Mouse (Mus musculus): ENCODE data around the gene Slc35e3. TPM values are rescaled to one million over a fixed set of nuclear protein-coding genes. Genes with fewer than 3 reads are reported as not detected.

The Slc35e3 gene
- polyA plus RNA-seq (2015; fragmentation: Nextera tagmentation; extraction: Ambion mirVana), result 21.5 and 25.1 TPM in 2 replicates

DNA sequence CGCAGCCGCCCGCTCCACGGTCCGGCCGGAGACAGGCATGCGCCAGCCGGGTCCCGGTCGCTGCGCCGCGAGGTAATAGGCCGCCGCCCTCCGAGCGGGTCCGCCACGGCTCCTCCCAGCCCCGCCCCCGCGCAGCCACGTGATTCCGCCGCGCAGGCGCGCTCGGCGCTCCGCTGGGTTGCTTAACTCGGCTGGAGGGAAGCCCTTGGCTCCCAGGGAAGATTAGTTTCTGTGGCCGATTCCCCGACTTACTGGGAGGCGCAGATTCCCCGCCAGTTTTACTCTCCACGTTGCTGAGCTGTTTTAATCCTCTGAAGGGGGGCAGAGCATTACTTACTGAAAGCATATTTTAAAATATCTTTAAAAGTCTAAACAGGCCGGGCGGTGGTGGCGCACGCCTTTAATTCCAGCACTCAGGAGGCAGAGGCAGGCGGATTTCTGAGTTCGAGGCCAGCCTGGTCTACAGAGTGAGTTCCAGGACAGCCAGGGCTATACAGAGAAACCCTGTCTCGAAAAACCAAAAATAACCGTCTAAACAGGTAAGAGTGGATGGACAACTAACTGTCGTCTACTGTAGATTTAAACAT lies at the start of gene Slc35e3:
Gene Slc35e3, minus strand, starts transcription at position 69 of the 587 bp plus-strand sequence.
- peak within 1 kb of the TSS; percentile 71 for H3K4me2 ChIP-seq
- peak within 1 kb of the TSS; percentile 52 for H3K4me3 ChIP-seq
- peak within 1 kb of the TSS; percentile 81 for H3K27ac ChIP-seq
- peaks cover 32% of the 10 kb centered on the region for H3K36me3 ChIP-seq
- H3K4me1 ChIP-seq, result peaks cover 30% of the 10 kb centered on the region
- H3K27me3 ChIP-seq, result no peaks in the 10 kb centered on the region
- H3K9ac ChIP-seq, result peak within 1 kb of the TSS; percentile 42; the same call in 1 of the 2 replicates
- WGBS, result 14% methylated on average over 46 of the region's 46 CpGs
- ATAC-seq (ENCODE audit: insufficient number of reproducible peaks, low FRiP score, low TSS enrichment, low read depth), result peak; percentile 92
- no peaks in the 10 kb centered on the region for H3K9me3 ChIP-seq

DNA sequence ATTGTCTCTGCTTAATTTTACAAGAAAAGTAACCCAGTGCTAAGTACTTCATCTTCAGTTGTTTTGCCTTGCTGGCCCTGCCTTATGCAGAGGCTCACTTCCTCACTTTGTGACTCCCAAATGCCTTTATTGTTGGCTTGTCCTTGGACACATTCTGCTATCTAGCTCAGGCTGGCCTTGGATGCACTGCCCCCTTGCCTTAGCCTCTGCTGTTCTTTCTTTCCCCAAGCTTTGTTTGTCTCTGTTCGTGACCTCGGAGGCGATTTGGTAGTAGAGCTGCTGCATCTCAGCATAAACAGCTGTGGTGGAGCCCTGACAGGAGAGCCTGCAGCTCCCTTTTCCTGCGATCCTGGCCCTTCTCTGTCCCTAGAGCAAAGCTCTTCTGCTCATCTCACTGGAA lies 49.0 kb upstream of the Slc35e3 start:
- Histone ChIP-seq H3K4me2 (no peak overlapping the region), H3K36me3 (0 out of 2 replicates have a peak, but pooled peaks cover under 1% of the 10 kb centered on the region), H3K27me3 (no peaks in the 10 kb centered on the region), H3K9ac (no peak overlapping the region), H3K4me3 (no peak overlapping the region), H3K4me1 (peaks cover 10% of the 10 kb centered on the region), H3K27ac (no peak overlapping the region), H3K9me3 (no peaks in the 10 kb centered on the region)
- WGBS, result 75% methylated on average over 4 of the region's 4 CpGs
- no peak for ATAC-seq (ENCODE audit: insufficient number of reproducible peaks, low FRiP score, low TSS enrichment, low read depth)

DNA sequence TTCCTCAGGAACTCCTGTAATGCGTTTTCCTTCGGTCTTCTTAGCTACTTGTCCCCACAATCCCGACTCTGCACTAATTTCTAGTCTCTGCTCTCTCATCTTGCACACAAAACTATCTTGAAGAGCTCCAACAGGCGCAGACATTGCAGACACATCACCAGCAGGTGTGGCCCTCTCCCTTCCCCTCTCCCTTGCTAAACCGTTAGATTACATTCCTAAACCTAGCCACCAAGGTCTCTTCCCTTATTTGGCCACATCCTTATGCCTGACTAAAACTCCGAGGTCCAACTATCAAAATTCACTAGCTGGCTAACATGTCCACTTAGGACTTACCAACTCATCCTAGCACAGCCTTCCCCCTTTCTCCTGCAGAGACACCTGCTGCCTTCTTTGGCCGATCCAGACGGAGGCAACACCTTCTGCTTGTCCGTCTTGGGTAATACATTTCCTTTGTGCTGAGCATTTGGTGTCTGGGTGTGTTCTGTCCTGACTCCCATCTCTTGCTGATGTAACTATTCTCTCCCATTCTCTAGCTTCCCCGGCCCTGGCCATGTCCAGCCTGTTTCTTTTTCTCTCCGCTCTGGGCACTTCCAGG lies 47.4 kb upstream of the Slc35e3 start:
- WGBS, result 73% methylated on average over 11 of the region's 11 CpGs
- Histone ChIP-seq H3K27ac (peak overlapping the region; percentile 86; the same call in 1 of the 2 replicates), H3K9me3 (no peaks in the 10 kb centered on the region), H3K9ac (no peak overlapping the region), H3K4me3 (no peak overlapping the region), H3K27me3 (no peaks in the 10 kb centered on the region), H3K4me2 (peak overlapping the region; percentile 67), H3K4me1 (peaks cover 10% of the 10 kb centered on the region), H3K36me3 (peaks cover 5% of the 10 kb centered on the region; the same call in 1 of the 2 replicates)
- no peak for ATAC-seq (ENCODE audit: insufficient number of reproducible peaks, low FRiP score, low TSS enrichment, low read depth)

DNA sequence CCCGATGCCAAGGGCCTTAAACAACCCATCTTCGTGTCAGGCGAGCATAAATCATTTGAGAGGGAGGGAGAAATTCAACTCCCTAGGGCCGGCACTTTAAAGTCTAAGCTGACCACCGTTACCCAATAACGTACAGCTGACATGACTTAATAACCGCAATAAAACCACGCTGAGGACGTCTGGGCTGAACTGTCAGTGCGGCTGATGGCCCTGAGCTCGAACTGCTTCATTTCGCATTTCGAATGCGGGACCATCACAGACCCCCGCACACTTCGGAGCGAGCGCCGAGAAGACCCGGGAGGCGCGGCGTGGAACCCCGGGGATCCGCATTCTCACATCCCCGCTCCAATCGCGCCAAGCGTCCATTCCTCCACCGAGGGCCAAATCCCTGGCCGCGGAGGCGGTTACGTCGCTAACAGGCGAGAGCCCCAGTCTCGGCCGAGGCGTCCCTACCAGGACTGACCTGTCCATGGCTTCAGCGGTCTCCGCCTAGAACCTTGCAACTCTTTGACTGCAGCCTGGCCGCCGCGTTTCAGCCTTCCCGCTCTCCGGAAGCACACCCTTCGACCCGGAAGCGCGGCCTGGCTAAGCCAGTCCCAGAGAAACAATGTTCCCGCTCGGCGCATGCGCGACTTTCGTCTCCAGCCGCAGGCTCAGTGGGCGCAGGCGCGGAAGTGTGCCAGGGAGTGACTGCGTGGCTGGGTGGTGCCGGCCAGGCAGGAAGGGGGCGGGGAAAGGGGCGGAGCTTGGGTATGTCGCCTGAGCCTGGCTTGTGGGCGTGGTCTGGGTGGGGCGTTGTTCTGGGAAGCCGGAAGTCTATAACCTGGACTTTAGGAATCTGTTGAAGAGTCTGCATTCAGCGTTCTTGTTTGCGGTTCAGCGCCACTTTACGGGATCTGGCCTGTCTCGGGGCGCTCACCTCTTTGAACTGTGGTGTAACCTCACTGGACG lies 46.3 kb upstream of the Slc35e3 start, which contains the start of gene Nup107:
Gene Nup107, minus strand, starts transcription at position 565 of the 951 bp plus-strand sequence.
- WGBS, result under 1% methylated on average over 75 of the region's 75 CpGs
- Histone ChIP-seq H3K27ac (peak within 1 kb of the TSS; percentile 87), H3K4me3 (peak within 1 kb of the TSS; percentile 93), H3K4me1 (peaks cover 10% of the 10 kb centered on the region), H3K27me3 (no peaks in the 10 kb centered on the region), H3K9me3 (no peaks in the 10 kb centered on the region), H3K36me3 (peaks cover 11% of the 10 kb centered on the region), H3K4me2 (peak within 1 kb of the TSS; percentile 67), H3K9ac (peak within 1 kb of the TSS; percentile 60)
- ATAC-seq (ENCODE audit: insufficient number of reproducible peaks, low FRiP score, low TSS enrichment, low read depth), result peak; percentile 98

DNA sequence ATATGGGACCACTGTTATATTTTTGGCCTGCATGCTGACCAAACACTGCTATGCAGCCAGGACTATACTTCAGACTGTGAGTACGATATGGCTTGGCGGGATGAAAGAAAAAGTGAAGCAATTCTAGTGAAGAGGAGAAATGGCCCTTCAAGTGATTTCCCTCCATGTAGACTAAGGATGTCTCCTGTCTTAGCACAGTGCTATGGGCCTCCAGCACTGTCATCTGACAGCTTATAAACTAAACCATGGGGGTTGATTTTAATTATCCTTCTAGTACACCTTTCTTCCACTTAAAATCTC lies 45.0 kb upstream of the Slc35e3 start:
- H3K4me2 ChIP-seq, result peak overlapping the region; percentile 67; the same call in 1 of the 2 replicates
- H3K9me3 ChIP-seq, result no peaks in the 10 kb centered on the region
- H3K9ac ChIP-seq, result no peak overlapping the region
- peak overlapping the region; percentile 93 for H3K4me3 ChIP-seq
- H3K27ac ChIP-seq, result no peak overlapping the region
- ATAC-seq (ENCODE audit: insufficient number of reproducible peaks, low FRiP score, low TSS enrichment, low read depth), result no peak
- H3K27me3 ChIP-seq, result no peaks in the 10 kb centered on the region
- H3K4me1 ChIP-seq, result peaks cover 10% of the 10 kb centered on the region
- 77% methylated on average over 2 of the region's 2 CpGs for WGBS
- H3K36me3 ChIP-seq, result peaks cover 24% of the 10 kb centered on the region

DNA sequence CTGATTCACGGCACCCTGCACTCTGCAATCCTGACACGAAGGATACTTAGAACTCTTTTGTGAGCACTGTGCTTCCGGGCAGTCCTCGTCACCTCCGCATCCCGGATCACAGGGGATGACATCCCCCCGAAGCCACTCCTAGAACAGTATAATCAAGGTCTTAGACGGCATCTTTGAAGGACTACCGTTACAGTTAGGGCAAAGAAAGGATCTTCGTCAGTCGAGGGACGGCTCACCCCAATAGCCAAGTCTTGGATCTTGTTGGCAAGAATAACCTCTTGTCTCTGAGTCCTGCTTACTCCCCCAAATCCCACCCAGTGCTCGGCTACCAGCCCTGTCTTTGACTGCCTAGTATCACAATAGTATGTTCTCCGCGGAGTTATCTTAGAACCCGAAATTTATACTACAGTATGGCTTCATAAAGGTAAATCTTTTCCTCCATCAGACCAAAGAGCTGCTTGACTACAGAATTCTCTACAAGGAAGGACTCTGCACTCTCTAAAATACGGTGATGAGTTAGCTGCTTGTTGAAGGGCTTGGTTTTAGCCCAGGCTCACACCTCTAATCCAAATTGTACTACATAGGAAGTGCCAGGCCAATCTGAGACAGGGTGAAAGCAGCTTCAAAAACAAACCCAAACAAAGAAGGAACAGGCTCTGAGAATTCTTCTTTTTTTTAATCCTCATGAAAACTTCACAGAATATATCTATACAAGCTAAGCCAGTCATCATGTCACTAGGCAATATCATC lies 44.4 kb upstream of the Slc35e3 start:
- Histone ChIP-seq H3K36me3 (peaks cover 29% of the 10 kb centered on the region), H3K4me2 (0 out of 2 replicates have a peak overlapping the region, but pooled peaks have one; percentile 67), H3K27ac (no peak overlapping the region), H3K27me3 (no peaks in the 10 kb centered on the region), H3K9me3 (no peaks in the 10 kb centered on the region), H3K9ac (no peak overlapping the region), H3K4me1 (peaks cover 10% of the 10 kb centered on the region), H3K4me3 (0 out of 2 replicates have a peak overlapping the region, but pooled peaks have one; percentile 93)
- no peak for ATAC-seq (ENCODE audit: insufficient number of reproducible peaks, low FRiP score, low TSS enrichment, low read depth)
- 92% methylated on average over 17 of the region's 17 CpGs for WGBS

DNA sequence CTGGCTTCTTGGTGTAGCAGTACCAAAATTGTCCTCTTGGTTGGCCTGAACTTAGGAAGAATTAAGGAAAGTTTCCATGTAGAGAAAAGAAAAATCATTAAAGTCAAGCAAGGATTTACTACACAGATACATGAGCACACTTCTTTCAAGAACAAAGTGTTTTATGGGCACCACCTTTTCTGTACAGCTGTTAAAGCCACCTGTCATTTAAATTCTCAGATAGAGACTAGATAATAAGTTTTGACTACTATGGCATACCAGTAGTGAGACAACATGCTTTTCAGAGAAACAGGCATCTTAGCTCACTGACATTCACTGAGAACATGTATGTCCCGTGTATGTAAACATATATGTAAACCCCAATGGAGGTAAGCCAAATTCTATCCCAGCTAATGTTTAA lies 43.8 kb upstream of the Slc35e3 start:
- Histone ChIP-seq H3K27me3 (no peaks in the 10 kb centered on the region), H3K4me1 (peaks cover 10% of the 10 kb centered on the region), H3K4me2 (no peak overlapping the region), H3K9ac (no peak overlapping the region), H3K4me3 (no peak overlapping the region), H3K9me3 (no peaks in the 10 kb centered on the region), H3K27ac (no peak overlapping the region), H3K36me3 (peaks cover 33% of the 10 kb centered on the region)
- ATAC-seq (ENCODE audit: insufficient number of reproducible peaks, low FRiP score, low TSS enrichment, low read depth), result no peak
- WGBS, result 82% methylated on average over 1 of the region's 1 CpGs

DNA sequence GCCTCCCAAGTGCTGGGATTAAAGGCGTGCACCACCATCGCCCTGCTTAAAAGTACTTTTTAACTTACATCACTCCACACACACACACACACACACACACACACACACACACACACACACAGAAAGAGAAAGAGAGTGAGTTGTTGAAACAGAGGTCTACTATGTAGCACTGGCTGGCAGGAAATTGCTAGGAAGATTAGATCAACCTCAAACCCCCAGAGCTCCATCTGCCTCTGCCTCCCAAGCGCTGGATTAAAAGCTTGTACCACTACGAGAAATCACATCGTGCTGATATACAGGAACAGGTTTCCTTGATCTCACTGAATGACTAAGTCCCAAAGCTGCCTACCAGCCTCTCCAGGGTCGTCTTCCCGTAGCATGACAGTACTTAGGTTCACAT lies 38.5 kb upstream of the Slc35e3 start:
- Histone ChIP-seq H3K4me2 (no peak overlapping the region), H3K9me3 (no peaks in the 10 kb centered on the region), H3K27ac (no peak overlapping the region), H3K27me3 (no peaks in the 10 kb centered on the region), H3K9ac (no peak overlapping the region), H3K4me1 (no peaks in the 10 kb centered on the region), H3K4me3 (no peak overlapping the region), H3K36me3 (peaks cover 75% of the 10 kb centered on the region)
- WGBS, result 92% methylated on average over 7 of the region's 7 CpGs
- ATAC-seq (ENCODE audit: insufficient number of reproducible peaks, low FRiP score, low TSS enrichment, low read depth), result no peak

DNA sequence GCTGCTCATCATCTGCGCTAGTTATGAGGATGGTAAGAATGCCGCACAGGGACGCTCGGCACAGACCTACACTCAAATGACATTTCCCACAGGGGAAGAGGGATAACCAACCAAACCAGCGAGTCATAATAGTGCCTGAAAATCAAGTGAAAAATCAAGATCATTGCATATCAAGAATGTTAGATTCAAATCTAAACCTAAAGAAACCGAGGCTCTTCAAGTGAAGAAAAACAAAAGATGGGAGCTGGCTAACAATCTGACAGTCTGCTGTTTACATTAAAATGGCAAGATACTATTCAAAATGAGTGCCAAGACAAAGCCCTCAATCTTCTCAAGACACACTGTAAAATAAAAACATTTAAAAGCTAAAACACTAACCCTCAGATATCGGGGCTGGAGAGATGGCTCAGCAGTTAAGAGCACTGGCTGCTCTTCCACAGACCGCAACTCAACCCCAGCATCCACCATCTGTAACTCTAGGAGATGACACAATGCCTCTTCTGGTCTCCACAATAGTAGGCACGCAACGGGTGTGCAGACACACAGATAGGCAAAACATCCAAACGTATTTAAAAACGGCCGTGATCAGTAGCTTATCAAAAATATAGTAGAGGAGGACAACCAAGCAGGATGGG lies 37.7 kb upstream of the Slc35e3 start:
- WGBS, result 93% methylated on average over 13 of the region's 13 CpGs
- no peak for ATAC-seq (ENCODE audit: insufficient number of reproducible peaks, low FRiP score, low TSS enrichment, low read depth)
- Histone ChIP-seq H3K36me3 (peaks cover 79% of the 10 kb centered on the region), H3K4me2 (no peak overlapping the region), H3K4me1 (no peaks in the 10 kb centered on the region), H3K9ac (no peak overlapping the region), H3K9me3 (no peaks in the 10 kb centered on the region), H3K27me3 (no peaks in the 10 kb centered on the region), H3K27ac (no peak overlapping the region), H3K4me3 (no peak overlapping the region)

DNA sequence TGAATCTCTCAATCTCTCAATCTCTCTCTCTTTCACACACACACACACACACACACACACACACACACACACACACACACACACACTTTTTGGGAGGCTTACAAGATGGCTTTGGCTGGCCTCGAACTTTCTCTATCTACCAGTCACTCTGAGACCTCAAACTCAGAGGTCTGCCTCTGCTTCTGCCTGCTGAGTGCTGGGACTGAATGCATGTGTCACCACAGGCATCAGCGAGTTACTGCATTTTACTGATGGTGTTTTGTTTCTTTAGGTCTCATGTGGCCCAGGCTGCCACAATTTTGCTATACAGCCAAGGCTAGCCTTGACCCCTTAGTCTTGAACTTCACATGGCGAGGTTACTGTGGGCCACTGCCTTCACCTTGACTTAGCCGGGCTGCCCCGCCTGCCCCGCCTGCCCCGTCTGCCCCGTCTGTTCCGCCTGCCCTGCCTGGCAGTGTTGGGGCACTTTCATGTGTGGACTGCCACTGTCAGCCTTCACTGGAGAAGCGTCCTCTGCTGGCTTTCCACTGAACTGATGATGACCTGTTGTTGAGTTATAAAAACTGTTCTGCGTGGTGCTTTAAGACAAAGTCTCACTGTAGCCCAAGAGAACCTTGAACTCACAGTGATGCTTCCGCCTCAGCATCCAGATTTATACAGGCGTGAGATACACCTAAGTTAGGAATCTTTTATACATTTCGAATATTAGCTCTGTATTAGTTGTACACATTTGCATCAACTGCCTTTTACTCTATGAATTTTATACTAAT lies 36.5 kb upstream of the Slc35e3 start:
- no peak overlapping the region for H3K27ac ChIP-seq
- H3K4me3 ChIP-seq, result no peak overlapping the region
- no peaks in the 10 kb centered on the region for H3K9me3 ChIP-seq
- no peak overlapping the region for H3K4me2 ChIP-seq
- ATAC-seq (ENCODE audit: insufficient number of reproducible peaks, low FRiP score, low TSS enrichment, low read depth), result no peak
- H3K36me3 ChIP-seq, result peaks cover 85% of the 10 kb centered on the region
- WGBS, result 93% methylated on average over 14 of the region's 14 CpGs
- H3K9ac ChIP-seq, result no peak overlapping the region
- H3K27me3 ChIP-seq, result no peaks in the 10 kb centered on the region
- no peaks in the 10 kb centered on the region for H3K4me1 ChIP-seq

Data from limb, embryonic 15.5 days (tissue).